Mouse (Mus musculus): Measurements from ENCODE around the gene Ntf3. TPM values are rescaled to one million over a fixed set of nuclear protein-coding genes. Genes with fewer than 3 reads are reported as not detected.

The Ntf3 gene
- polyA plus RNA-seq (2016; fragmentation: Nextera tagmentation; extraction: Ambion mirVana) = 6.6 and 6.7 TPM in 2 replicates

GRCm38 (mm10) chr6:126166548-126167207 lies at the start of gene Ntf3:
Gene Ntf3 (minus strand): TSS chr6:126166910.
- H3K36me3 ChIP-seq (replicated peaks) = no peaks in the 10 kb centered on the region
- peak within 1 kb of the TSS; percentile 78 for H3K27ac ChIP-seq
- peak; percentile 65 for DNase-seq (ENCODE audit: extremely low spot score, low spot score)
- H3K27me3 ChIP-seq (ENCODE audit: poor library complexity, severe bottlenecking) = peaks cover 60% of the 10 kb centered on the region
- peak within 1 kb of the TSS; percentile 57 for H3K4me3 ChIP-seq
- H3K4me1 ChIP-seq = peaks cover 71% of the 10 kb centered on the region
- WGBS = under 1% methylated on average over 27 of the region's 27 CpGs
- H3K9me3 ChIP-seq = no peaks in the 10 kb centered on the region

- Histone ChIP-seq H3K36me3 (replicated peaks) (no peaks in the 10 kb centered on the region), H3K4me1 (no peaks in the 10 kb centered on the region), H3K9me3 (no peaks in the 10 kb centered on the region), H3K27ac (no peak overlapping the region), H3K27me3 (ENCODE audit: poor library complexity, severe bottlenecking) (no peaks in the 10 kb centered on the region), H3K4me3 (no peak overlapping the region)
- no peak for DNase-seq (ENCODE audit: extremely low spot score, low spot score)
- WGBS = 91% methylated on average over 5 of the region's 5 CpGs
These were observed 46.6 kb upstream of the Ntf3 start for GRCm38 (mm10) chr6:126213330-126213729.

- Histone ChIP-seq H3K27me3 (ENCODE audit: poor library complexity, severe bottlenecking) (no peaks in the 10 kb centered on the region), H3K4me3 (no peak overlapping the region), H3K36me3 (replicated peaks) (no peaks in the 10 kb centered on the region), H3K27ac (no peak overlapping the region), H3K9me3 (no peaks in the 10 kb centered on the region), H3K4me1 (no peaks in the 10 kb centered on the region)
- DNase-seq (ENCODE audit: extremely low spot score, low spot score) = no peak
- WGBS = 87% methylated on average over 4 of the region's 4 CpGs
These were observed 36.7 kb upstream of the Ntf3 start for GRCm38 (mm10) chr6:126203366-126203765.

GRCm38 (mm10) chr6:126202959-126203358 lies 36.2 kb upstream of the Ntf3 start:
- Histone ChIP-seq H3K36me3 (replicated peaks) (no peaks in the 10 kb centered on the region), H3K27me3 (ENCODE audit: poor library complexity, severe bottlenecking) (no peaks in the 10 kb centered on the region), H3K9me3 (no peaks in the 10 kb centered on the region), H3K4me1 (no peaks in the 10 kb centered on the region), H3K4me3 (no peak overlapping the region), H3K27ac (no peak overlapping the region)
- DNase-seq (ENCODE audit: extremely low spot score, low spot score) = no peak
- 81% methylated on average over 7 of the region's 7 CpGs for WGBS

GRCm38 (mm10) chr6:126201721-126202120 lies 35.0 kb upstream of the Ntf3 start:
- no peaks in the 10 kb centered on the region for H3K9me3 ChIP-seq
- DNase-seq (ENCODE audit: extremely low spot score, low spot score) = no peak
- H3K4me1 ChIP-seq = no peaks in the 10 kb centered on the region
- no peaks in the 10 kb centered on the region for H3K36me3 ChIP-seq (replicated peaks)
- 84% methylated on average over 2 of the region's 2 CpGs for WGBS
- no peaks in the 10 kb centered on the region for H3K27me3 ChIP-seq (ENCODE audit: poor library complexity, severe bottlenecking)
- no peak overlapping the region for H3K27ac ChIP-seq
- no peak overlapping the region for H3K4me3 ChIP-seq

- H3K27me3 ChIP-seq (ENCODE audit: poor library complexity, severe bottlenecking) = no peaks in the 10 kb centered on the region
- H3K4me1 ChIP-seq = no peaks in the 10 kb centered on the region
- H3K36me3 ChIP-seq (replicated peaks) = no peaks in the 10 kb centered on the region
- H3K27ac ChIP-seq = no peak overlapping the region
- H3K4me3 ChIP-seq = no peak overlapping the region
- WGBS = 92% methylated on average over 2 of the region's 2 CpGs
- H3K9me3 ChIP-seq = no peaks in the 10 kb centered on the region
- DNase-seq (ENCODE audit: extremely low spot score, low spot score) = no peak
These were observed 33.2 kb upstream of the Ntf3 start for GRCm38 (mm10) chr6:126199916-126200315.

GRCm38 (mm10) chr6:126194760-126195159 lies 28.1 kb upstream of the Ntf3 start:
- Histone ChIP-seq H3K4me3 (no peak overlapping the region), H3K9me3 (no peaks in the 10 kb centered on the region), H3K36me3 (replicated peaks) (no peaks in the 10 kb centered on the region), H3K27me3 (ENCODE audit: poor library complexity, severe bottlenecking) (no peaks in the 10 kb centered on the region), H3K27ac (no peak overlapping the region), H3K4me1 (no peaks in the 10 kb centered on the region)
- WGBS = 88% methylated on average over 4 of the region's 4 CpGs
- DNase-seq (ENCODE audit: extremely low spot score, low spot score) = no peak

GRCm38 (mm10) chr6:126190218-126190871 lies 23.6 kb upstream of the Ntf3 start:
- WGBS = 94% methylated on average over 10 of the region's 10 CpGs
- Histone ChIP-seq H3K4me1 (peaks cover 3% of the 10 kb centered on the region; the same call in 1 of the 2 replicates), H3K9me3 (no peaks in the 10 kb centered on the region), H3K27me3 (ENCODE audit: poor library complexity, severe bottlenecking) (peaks cover 6% of the 10 kb centered on the region; the same call in 1 of the 2 replicates), H3K4me3 (no peak overlapping the region), H3K27ac (no peak overlapping the region), H3K36me3 (replicated peaks) (no peaks in the 10 kb centered on the region)
- no peak for DNase-seq (ENCODE audit: extremely low spot score, low spot score)

GRCm38 (mm10) chr6:126187400-126187799 lies 20.7 kb upstream of the Ntf3 start:
- no peak for DNase-seq (ENCODE audit: extremely low spot score, low spot score)
- H3K27ac ChIP-seq = no peak overlapping the region
- H3K4me3 ChIP-seq = no peak overlapping the region
- no peaks in the 10 kb centered on the region for H3K9me3 ChIP-seq
- 47% methylated on average over 8 of the region's 8 CpGs for WGBS
- no peaks in the 10 kb centered on the region for H3K36me3 ChIP-seq (replicated peaks)
- peaks cover 3% of the 10 kb centered on the region; the same call in 1 of the 2 replicates for H3K4me1 ChIP-seq
- peaks cover 15% of the 10 kb centered on the region for H3K27me3 ChIP-seq (ENCODE audit: poor library complexity, severe bottlenecking)

GRCm38 (mm10) chr6:126186116-126186515 lies 19.4 kb upstream of the Ntf3 start:
- WGBS = 62% methylated on average over 1 of the region's 1 CpGs
- no peak overlapping the region for H3K27ac ChIP-seq
- DNase-seq (ENCODE audit: extremely low spot score, low spot score) = no peak
- peaks cover 15% of the 10 kb centered on the region for H3K27me3 ChIP-seq (ENCODE audit: poor library complexity, severe bottlenecking)
- peaks cover 3% of the 10 kb centered on the region; the same call in 1 of the 2 replicates for H3K4me1 ChIP-seq
- H3K9me3 ChIP-seq = no peaks in the 10 kb centered on the region
- no peak overlapping the region for H3K4me3 ChIP-seq
- no peaks in the 10 kb centered on the region for H3K36me3 ChIP-seq (replicated peaks)

GRCm38 (mm10) chr6:126172071-126172470 lies 5.4 kb upstream of the Ntf3 start:
- Histone ChIP-seq H3K4me1 (peaks cover 17% of the 10 kb centered on the region), H3K4me3 (no peak overlapping the region), H3K27ac (no peak overlapping the region), H3K9me3 (no peaks in the 10 kb centered on the region), H3K36me3 (replicated peaks) (no peaks in the 10 kb centered on the region), H3K27me3 (ENCODE audit: poor library complexity, severe bottlenecking) (peaks cover 6% of the 10 kb centered on the region)
- WGBS = 92% methylated on average over 1 of the region's 1 CpGs
- no peak for DNase-seq (ENCODE audit: extremely low spot score, low spot score)

GRCm38 (mm10) chr6:126170772-126171171 lies 4.1 kb upstream of the Ntf3 start:
- Histone ChIP-seq H3K27ac (no peak overlapping the region), H3K27me3 (ENCODE audit: poor library complexity, severe bottlenecking) (peaks cover 19% of the 10 kb centered on the region), H3K4me1 (peaks cover 30% of the 10 kb centered on the region), H3K36me3 (replicated peaks) (no peaks in the 10 kb centered on the region), H3K4me3 (no peak overlapping the region), H3K9me3 (no peaks in the 10 kb centered on the region)
- 90% methylated on average over 4 of the region's 4 CpGs for WGBS
- DNase-seq (ENCODE audit: extremely low spot score, low spot score) = no peak

- H3K4me3 ChIP-seq = peak overlapping the region; percentile 57; the same call in 1 of the 2 replicates
- H3K36me3 ChIP-seq (replicated peaks) = no peaks in the 10 kb centered on the region
- DNase-seq (ENCODE audit: extremely low spot score, low spot score) = peak; percentile 27
- H3K4me1 ChIP-seq = peaks cover 60% of the 10 kb centered on the region
- no peak overlapping the region for H3K27ac ChIP-seq
- H3K27me3 ChIP-seq (ENCODE audit: poor library complexity, severe bottlenecking) = peaks cover 50% of the 10 kb centered on the region
- no peaks in the 10 kb centered on the region for H3K9me3 ChIP-seq
- WGBS = 14% methylated on average over 3 of the region's 3 CpGs
These were observed 1.0 kb upstream of the Ntf3 start for GRCm38 (mm10) chr6:126167731-126168130.

Measured in forebrain, embryonic 10.5 days (tissue).